Mouse (Mus musculus): ENCODE results near the gene Naxd.

DNA sequence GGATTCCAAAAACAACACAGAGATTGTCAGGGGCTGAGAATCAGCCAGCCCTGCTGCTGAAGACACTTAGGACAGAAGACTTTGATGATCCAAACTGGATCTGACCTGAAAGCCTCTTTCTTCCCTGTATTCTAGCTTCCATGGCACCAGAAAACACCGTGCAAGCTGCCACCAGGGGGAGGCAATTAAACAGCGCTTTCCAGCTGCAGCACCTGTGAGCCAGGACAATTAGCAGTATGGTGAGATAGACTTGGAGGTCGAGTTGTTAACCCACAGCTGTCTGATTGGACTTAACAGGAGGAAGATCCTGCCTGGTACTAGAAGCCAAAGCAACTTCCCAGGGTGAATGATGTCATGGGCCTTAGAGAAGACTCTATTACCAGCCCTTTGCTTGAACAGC lies 28.2 kb upstream of the Naxd start:
- peak; percentile 56 for TF ChIP-seq CTCF (IDR thresholded peaks at IDR 0.05; ENCODE audit: extremely low read depth, insufficient read depth, low read length)
- no peak for TF ChIP-seq POLR2A (IDR thresholded peaks at IDR 0.05; ENCODE audit: extremely low read depth, insufficient read depth, low read length)
